Mouse (Mus musculus) erythroblast, embryonic 14.5 days (primary cell): ENCODE measurements around the gene Fgfr2.

Source experiments
- GATA1 ChIP-seq: IDR thresholded peaks from 2 replicates; pipeline ENCODE4 v1.6.1; 2012; ENCODE audit warnings: low read length, inconsistent platforms, mixed read lengths
- TAL1 ChIP-seq: IDR thresholded peaks from 3 replicates; pipeline ENCODE4 v1.6.1; 2012; ENCODE audit warnings: low read length, inconsistent platforms, mixed read lengths

DNA sequence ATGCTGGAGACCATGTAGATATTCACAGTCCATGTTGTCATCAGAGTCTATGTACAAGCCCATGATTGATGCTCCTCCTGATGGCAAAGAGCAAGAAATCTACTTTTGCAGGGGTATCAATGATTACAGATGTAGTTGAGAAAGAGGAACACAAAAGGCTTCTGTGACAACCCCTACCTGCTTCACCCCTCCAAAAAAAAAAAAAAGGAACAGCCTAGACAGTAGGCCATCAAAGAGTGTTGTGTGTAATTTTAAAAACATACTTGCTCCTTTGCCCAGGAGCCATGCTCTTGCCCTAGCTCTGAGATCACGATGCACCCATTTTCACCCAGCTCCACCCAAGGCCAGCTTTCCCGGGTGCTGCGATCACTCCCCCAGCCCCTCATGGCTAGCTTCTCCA lies 626.0 kb downstream of the Fgfr2 start:
- TF ChIP-seq GATA1 (no peak), TAL1 (no peak)
